Mouse (Mus musculus): ENCODE data around the gene Psmd4.
"Not testable (repeated sequence)": the region's sequence is repeated elsewhere in the genome, so short reads cannot be mapped to it uniquely, and the experiment has no call there.

The Psmd4 gene

GRCm38 (mm10) chr3:95025202-95025601, 17.2 kb downstream of the Psmd4 start:
- no peak for DNase-seq (ENCODE audit: low spot score in 2 of 2)

DNA sequence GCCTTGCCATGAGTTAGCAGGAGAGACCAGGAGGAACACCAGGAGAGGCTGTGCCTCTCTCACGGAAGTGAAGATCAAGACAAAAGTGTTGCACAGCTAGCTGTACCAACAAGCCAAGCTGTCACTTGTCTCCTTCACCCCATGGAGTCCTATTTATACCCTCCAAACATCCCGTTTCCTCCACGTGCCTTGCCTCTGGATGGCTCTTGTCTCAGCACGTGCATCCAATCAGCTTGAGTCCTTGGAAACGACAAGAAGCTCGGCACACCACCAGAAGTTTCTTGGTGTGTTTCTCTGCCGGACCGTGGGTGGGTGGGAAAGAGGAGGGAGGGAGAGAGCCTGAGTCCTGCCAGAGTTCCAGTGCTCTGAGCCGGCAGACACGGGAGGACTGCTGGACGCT, 17.9 kb downstream of the Psmd4 start:
- no peak for DNase-seq (ENCODE audit: low spot score in 2 of 2)

- DNase-seq (ENCODE audit: low spot score in 2 of 2), result not testable (repeated sequence)
Observed at GRCm38 (mm10) chr3:95020956-95021355, 21.5 kb downstream of the Psmd4 start.

DNA sequence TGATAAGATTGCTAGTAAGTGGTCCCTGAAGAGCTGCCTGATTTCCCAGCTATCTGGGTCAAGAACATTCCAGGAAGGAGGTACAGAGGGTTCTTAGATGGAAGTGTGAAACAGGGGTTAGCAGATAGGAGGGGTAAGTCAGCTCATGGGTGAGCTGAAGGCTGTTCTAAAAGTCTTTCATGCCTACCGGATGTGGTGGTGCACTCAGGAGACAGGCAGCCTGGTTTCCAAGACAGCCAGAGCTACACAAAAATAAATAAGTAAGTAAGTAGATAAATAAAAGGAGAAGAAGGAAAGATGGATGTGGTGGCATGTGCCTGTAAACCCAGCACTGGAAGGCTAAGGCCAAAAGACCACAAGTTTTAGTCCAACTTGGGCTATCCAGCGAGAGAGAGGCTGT, 23.7 kb downstream of the Psmd4 start:
- DNase-seq (ENCODE audit: low spot score in 2 of 2), result no peak

GRCm38 (mm10) chr3:95016532-95017056, 25.8 kb downstream of the Psmd4 start:
- no peak for DNase-seq (ENCODE audit: low spot score in 2 of 2)

GRCm38 (mm10) chr3:95015891-95016531, 26.4 kb downstream of the Psmd4 start:
- DNase-seq (ENCODE audit: low spot score in 2 of 2), result peak; percentile 86 to 92

DNA sequence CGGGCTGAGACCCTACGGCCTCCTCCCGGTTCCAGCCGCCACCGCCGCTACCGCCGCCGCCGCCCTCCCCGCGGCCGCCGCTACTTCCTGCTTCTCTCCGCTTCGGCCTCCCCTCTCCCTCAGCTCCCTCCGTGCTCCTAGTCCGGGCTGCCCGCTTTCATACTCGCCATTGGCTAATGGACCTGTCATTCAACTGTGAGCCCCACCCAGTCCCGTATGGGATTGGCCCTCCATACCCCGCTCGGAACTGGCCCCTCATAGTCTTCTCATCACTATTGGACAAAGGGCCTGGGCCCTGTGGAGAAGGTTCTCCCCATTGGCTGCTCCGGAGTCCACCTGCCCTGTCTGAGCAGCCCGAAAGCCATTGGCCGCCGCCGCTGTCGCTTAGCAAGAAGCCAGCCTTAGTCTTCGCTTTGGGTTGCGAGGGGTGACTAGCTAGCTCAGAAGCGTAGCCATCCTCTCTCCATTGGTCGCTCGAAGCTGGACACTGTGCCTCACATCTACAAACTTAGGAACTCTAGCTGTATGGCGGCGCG, 27.0 kb downstream of the Psmd4 start, which contains the start of gene Zfp687:
Zfp687 (minus strand) TSS at position 112 of the 536 bp plus-strand sequence.
- DNase-seq (ENCODE audit: low spot score in 2 of 2), result peak; percentile 99 to 100

DNA sequence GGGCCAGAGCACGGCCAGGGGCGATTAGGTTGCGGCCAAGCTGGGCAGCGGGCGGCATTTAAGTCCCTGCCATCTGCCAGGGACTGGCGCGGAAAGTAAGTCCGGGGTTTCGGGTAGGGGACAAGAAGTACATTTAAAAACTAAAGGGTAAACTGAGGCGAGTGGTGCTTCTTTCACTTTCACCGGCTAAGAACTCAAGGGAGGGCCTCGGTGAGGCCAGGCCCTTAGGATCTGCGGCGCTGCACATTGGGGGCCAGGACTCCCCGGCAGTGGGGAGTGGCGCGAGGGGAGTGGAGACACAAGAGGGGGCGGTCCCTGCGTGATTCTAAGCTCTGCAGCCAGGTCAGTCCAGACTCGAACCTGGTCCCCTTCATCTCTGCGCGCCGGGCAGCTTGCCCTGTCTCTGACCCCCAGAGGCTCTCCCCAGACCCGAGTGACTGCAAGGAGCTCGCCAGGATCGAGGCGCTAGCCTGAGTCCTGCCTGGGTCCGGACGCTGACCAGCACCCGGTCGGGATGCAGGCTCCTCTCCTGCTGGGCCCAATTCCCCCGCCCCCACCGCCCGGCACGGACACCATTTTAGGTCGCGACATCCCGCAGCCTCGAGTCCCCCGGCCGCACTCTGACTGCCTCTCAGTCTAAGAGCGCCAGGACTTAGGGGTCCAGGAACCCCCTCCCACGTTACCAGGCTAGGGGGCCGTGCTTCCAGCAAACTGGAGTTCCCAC, 27.8 kb downstream of the Psmd4 start:
- DNase-seq (ENCODE audit: low spot score in 2 of 2), result peak; percentile 52

DNA sequence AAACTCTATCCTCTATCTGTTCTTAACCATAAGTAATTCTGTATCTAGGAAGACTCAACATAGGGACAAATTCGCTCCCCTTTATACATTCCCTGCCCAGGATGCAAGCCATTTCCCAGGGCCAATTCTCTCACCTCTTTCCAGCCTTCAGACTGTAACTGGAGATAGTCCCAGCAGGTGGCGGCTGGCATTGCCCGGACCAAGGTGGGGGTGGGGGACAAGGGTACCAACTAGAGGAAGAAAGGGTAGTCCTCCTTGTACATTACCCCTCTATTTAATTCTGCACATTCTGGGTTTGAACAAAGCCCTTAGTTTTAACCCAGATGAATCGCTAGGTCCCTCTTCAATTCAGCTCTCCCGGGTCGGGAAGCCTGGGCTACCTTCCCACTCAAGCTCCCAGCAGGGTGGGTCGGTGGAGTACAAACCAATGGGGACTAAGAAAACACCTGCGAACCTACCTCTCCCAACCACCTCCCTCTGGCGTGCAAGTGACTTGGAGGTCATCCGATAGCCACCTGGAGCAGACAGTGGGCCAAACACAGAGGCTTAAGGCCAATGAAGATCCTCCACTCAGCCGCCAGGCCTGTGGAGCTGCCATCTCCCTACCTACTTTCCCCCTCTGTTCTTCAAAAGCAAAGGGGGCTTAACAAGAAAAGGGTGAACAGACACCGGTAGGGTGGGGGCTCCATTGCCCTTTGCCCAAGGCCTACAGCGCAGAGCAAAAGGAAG, 28.6 kb downstream of the Psmd4 start:
- no peak for DNase-seq (ENCODE audit: low spot score in 2 of 2)

DNA sequence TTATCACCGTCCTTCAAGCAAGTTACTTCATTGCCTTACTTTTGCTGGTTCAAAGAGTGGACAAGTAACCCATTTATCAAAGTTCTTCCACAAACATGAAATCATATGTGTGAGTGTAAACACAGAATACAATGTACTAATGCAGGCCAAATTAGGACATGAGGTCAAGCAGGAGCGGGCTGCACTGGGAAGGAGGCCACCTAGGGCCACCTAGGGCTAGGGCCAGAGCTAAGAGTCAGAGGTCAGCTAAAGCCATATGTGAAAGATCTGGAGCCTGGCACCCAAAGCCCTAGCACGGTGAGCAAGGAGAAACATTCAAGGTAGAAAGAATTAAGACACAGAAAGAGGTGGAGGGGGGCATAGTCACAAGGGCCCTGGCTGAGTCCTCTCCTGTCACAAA, 29.4 kb downstream of the Psmd4 start:
- DNase-seq (ENCODE audit: low spot score in 2 of 2), result no peak

DNA sequence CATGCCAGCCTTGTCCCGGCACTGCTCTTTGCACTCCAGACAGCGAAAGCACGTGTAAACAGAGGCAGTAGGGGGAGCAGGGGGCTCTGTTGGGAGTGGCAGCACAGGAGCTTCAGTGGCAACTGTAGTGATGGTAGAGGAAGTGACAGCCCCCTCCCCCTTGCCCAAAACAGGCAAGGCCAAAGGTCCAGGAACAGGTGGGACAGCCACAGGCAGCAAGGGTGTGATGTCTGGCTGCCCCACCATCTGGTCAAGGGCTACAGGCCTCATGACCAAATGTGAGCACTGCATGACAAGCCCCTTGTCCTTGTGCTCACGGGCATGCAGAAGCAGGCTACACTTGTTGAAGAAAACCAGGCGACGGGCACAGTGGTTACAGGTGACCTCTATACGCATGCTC, 32.0 kb downstream of the Psmd4 start:
- no peak for DNase-seq (ENCODE audit: low spot score in 2 of 2)

GRCm38 (mm10) chr3:95007706-95008105, 34.7 kb downstream of the Psmd4 start:
- DNase-seq (ENCODE audit: low spot score in 2 of 2), result no peak

DNA sequence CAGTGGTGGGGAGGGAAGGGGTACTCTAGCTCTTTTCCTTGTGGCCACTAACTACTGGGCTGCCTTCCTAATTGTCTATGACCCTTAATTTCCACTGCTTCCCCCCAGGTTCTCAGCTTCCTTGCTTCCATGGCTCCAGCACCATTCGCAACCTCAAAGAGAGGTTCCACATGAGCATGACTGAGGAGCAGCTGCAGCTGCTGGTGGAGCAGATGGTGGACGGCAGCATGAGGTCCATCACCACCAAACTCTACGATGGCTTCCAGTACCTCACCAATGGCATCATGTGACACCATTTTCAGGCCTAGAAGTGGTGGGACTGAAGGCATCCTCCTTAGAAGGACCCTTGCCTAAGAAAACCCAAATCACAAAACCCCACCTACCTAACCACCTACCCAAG, 36.8 kb downstream of the Psmd4 start:
- DNase-seq (ENCODE audit: low spot score in 2 of 2), result no peak

- DNase-seq (ENCODE audit: low spot score in 2 of 2), result no peak
Observed at GRCm38 (mm10) chr3:95003273-95003672, 39.1 kb downstream of the Psmd4 start.

DNA sequence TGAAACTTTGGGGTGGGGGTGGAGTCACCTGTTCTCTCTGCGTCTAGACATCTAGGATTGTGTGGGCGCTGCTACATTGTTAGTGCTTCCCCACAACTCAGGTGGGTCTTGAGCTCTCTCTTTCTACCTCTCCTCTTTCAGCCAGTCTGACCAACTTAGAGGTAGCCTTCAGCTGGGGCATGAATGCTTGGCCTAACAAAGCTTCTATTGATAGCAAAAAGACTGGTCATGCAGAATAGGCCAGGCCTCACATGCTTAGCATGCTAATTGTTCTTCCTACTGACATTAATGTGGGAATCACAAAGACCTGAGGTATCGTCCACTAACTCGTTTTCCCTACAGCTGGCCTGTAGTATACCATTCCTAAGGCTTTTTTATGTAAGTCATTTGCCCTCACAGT, 39.8 kb downstream of the Psmd4 start:
- DNase-seq (ENCODE audit: low spot score in 2 of 2), result no peak

DNA sequence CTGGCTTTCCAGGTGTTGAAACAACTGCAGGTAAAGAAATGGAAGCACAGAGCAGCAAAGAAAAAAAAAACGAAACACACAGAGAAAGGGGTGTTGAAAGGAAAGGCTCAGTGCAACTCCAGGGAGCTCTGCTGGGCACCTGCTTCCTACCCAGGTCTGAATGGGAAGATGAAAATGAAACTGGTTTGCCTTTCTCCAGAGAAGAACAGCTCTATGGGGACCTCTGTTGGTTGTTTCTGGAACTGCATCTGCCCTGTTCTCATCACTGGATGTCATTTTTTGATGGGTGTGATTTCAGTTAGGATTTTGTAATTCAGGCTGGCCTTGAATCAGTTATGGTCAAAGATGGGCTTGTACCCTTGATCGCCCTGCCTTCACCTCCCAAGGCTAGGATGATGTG, 45.5 kb downstream of the Psmd4 start:
- DNase-seq (ENCODE audit: low spot score in 2 of 2), result peak; percentile 71 to 78

DNA sequence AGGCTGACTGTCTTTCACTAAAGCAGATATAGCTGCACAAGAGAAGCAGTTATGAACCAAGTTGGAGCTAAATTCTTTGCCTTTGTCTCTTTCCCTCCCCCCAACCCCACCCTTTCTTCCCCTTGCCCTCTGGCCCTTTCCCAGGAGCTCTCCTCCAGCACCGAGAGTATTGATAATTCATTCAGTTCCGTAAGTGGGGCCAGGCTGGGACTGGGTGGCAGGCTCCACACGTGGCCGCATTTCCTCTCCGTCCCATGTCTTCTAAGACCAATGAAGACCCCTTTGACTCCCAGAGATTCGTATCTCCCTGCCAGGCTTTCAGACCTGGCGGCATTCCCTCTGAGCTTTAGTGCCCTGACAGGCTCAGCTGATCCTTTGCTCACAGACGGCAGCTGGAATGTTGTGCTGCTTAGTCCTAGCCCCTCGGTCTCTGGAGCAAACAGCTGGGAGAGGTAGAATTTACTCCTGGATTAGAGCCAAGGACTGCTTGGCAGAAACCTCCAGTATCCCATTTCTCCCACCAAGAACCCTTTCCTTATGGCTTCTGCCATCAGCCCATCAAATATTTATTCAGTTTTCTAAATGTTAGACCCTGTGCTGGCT, 53.2 kb downstream of the Psmd4 start:
- no peak for DNase-seq (ENCODE audit: low spot score in 2 of 2)

DNA sequence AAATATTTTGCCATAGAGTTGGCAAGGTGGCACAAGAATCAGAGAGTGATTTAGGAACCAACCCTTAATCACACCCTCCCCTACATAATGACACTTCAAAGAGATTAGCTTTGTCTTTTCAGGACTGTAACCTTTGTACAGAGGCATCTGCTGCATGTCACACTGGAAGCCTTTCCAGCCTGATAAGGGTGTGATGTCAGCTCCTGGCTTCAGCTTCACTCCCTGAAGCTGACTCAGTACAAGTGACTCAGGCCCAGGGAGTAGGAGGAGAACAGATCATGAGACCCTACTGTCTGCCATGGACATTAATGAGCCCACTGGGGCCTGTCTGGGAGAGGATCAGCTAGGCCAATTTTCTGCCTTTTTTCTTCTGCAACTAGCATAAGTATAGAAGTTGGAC, 54.8 kb downstream of the Psmd4 start:
- no peak for DNase-seq (ENCODE audit: low spot score in 2 of 2)

- no peak for DNase-seq (ENCODE audit: low spot score in 2 of 2)
Observed at GRCm38 (mm10) chr3:94985513-94985912, 56.9 kb downstream of the Psmd4 start.

DNA sequence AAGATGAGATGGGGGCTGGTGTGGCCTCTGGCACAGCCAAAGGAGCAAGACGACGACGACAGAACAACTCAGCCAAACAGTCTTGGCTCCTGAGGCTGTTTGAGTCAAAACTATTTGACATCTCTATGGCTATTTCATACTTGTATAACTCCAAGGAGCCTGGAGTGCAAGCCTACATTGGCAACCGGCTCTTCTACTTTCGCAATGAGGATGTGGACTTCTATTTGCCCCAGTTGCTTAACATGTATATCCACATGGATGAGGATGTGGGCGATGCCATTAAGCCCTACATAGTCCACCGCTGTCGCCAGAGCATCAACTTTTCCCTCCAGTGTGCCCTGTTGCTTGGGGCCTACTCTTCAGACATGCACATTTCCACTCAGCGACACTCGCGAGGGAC, 58.1 kb downstream of the Psmd4 start:
- DNase-seq (ENCODE audit: low spot score in 2 of 2), result no peak
